ENCODE assay signal across 22 mouse cellular contexts in genomic region chr1:97773362-97773761, GRCm38 (mm10). TPM values are rescaled to one million over a fixed set of nuclear protein-coding genes. Genes with fewer than 3 reads are reported as not detected.
DNase-seq lines count a peak whose midpoint lies in the region; ATAC-seq and TF ChIP-seq lines count a peak whose summit lies in the region.
"Had no signal": no experiment of that assay in that cellular context is flagged by ENCODE, and none has a peak within 500 bp of the region (broad histone marks: within the 10 kb centered on the region; RNA-seq: fewer than 3 reads in every experiment).

No protein-coding gene starts in this region.

- no peak for TF ChIP-seq POLR2A in MEL (IDR thresholded peaks at IDR 0.05; ENCODE audit: control insufficient read depth in 1 of 2, insufficient read depth in 1 of 2, low read depth in 1 of 2, low read length in 2 of 2, poor library complexity in 1 of 2)

- 64% methylated on average over 6 of the region's 6 CpGs for WGBS in liver, embryonic 12.5 days (ENCODE audit: insufficient replicate concordance)
- WGBS in liver, postnatal 0 days (ENCODE audit: insufficient replicate concordance): 77% methylated on average over 6 of the region's 6 CpGs
- 55% methylated on average over 6 of the region's 6 CpGs for WGBS in liver, embryonic 13.5 days (ENCODE audit: insufficient replicate concordance)

- no peak overlapping the region for H3K4me3 ChIP-seq in liver, embryonic 12.5 days
- H3K4me3 ChIP-seq in liver, postnatal 0 days (ENCODE audit: low read depth, low read length): no peak overlapping the region
- H3K4me3 ChIP-seq in liver, embryonic 13.5 days (replicated peaks): no peak overlapping the region
- H3K4me3 ChIP-seq in MEL (ENCODE audit: control insufficient read depth in 1 of 2, insufficient read depth in 1 of 2, low read depth in 2 of 2, low read length in 2 of 2): no peak overlapping the region; a peak in 1 of 4 replicates

- peak overlapping the region; percentile 11; the same call in 1 of the 2 replicates for H3K27ac ChIP-seq in liver, embryonic 12.5 days
- H3K27ac ChIP-seq in liver, postnatal 0 days (ENCODE audit: low read depth): no peak overlapping the region
- peak overlapping the region; percentile 19; the same call in 1 of the 2 replicates for H3K27ac ChIP-seq in liver, embryonic 13.5 days
- H3K27ac ChIP-seq in MEL (ENCODE audit: control insufficient read depth, low read depth, low read length): peak overlapping the region; percentile 71

- TF ChIP-seq EP300 in liver, postnatal 0 days (IDR thresholded peaks at IDR 0.05; ENCODE audit: low read depth): no peak
- TF ChIP-seq EP300 in MEL (IDR thresholded peaks at IDR 0.05; ENCODE audit: low read depth in 1 of 2, low read length in 2 of 2): no peak

- H3K9me3 ChIP-seq in liver, embryonic 12.5 days (replicated peaks): no peaks in the 10 kb centered on the region
- no peaks in the 10 kb centered on the region for H3K9me3 ChIP-seq in liver, postnatal 0 days (ENCODE audit: low read length)
- no peaks in the 10 kb centered on the region for H3K9me3 ChIP-seq in liver, embryonic 13.5 days (replicated peaks)
- no peaks in the 10 kb centered on the region for H3K9me3 ChIP-seq in MEL (replicated peaks; ENCODE audit: insufficient read depth, low read length)
- H3K9me3 ChIP-seq: G1E had no signal

- no peak for ATAC-seq in liver, embryonic 12.5 days
- no peak for ATAC-seq in liver, postnatal 0 days
- no peak for ATAC-seq in liver, embryonic 13.5 days (ENCODE audit: low read depth)
- ATAC-seq: activated CD4-positive, CD25-positive, alpha-beta regulatory T cell, adult 4 months; CD4-positive, CD25-positive, alpha-beta regulatory T cell, adult 4 months; Patski had no signal

- no peak for DNase-seq in liver, postnatal 0 days
- no peak for DNase-seq in liver, embryonic 13.5 days
- DNase-seq in liver: no peak
- peak; percentile 29 for DNase-seq in MEL (ENCODE audit: low read depth, low spot score)
- no peak for DNase-seq in adrenal gland, postnatal 10 days
- DNase-seq: adrenal gland, adult 2 months; adrenal gland, adult 8-10 months; adrenal gland, postnatal 14 days; adrenal gland, postnatal 25 days; adrenal gland, postnatal 36 days; B cell, adult 2 months; cerebellum, adult 11 months; cerebellum, adult 11-12 months; cerebellum, adult 18-20 months; cerebellum, adult 2 months; cerebellum, adult 8-10 months had no signal

- no peaks in the 10 kb centered on the region for H3K27me3 ChIP-seq in liver, embryonic 12.5 days (replicated peaks)
- H3K27me3 ChIP-seq in liver, postnatal 0 days (ENCODE audit: insufficient read depth, low read length): no peaks in the 10 kb centered on the region
- no peaks in the 10 kb centered on the region for H3K27me3 ChIP-seq in liver, embryonic 13.5 days
- no peaks in the 10 kb centered on the region for H3K27me3 ChIP-seq in MEL (ENCODE audit: control insufficient read depth in 1 of 2, insufficient read depth in 2 of 2, low read length in 2 of 2)
- H3K27me3 ChIP-seq: CH12.LX, Patski had no signal

- no peak for TF ChIP-seq RAD21 in MEL (IDR thresholded peaks at IDR 0.05; ENCODE audit: low read depth, low read length)

- H3K79me2 ChIP-seq in MEL (ENCODE audit: control insufficient read depth, insufficient read depth, low read length, poor library complexity): peaks cover 21% of the 10 kb centered on the region

- no peak overlapping the region for H3K4me2 ChIP-seq in liver, embryonic 12.5 days
- H3K4me2 ChIP-seq in liver, postnatal 0 days (ENCODE audit: low read depth, low read length): no peak overlapping the region
- H3K4me2 ChIP-seq in liver, embryonic 13.5 days: no peak overlapping the region

- no peak overlapping the region for H3K9ac ChIP-seq in liver, embryonic 12.5 days
- no peak overlapping the region for H3K9ac ChIP-seq in liver, postnatal 0 days (replicated peaks)
- no peak overlapping the region for H3K9ac ChIP-seq in liver, embryonic 13.5 days
- no peak overlapping the region for H3K9ac ChIP-seq in MEL (ENCODE audit: control insufficient read depth, low read depth, low read length, poor library complexity, severe bottlenecking)

- peaks cover 26% of the 10 kb centered on the region for H3K36me3 ChIP-seq in liver, embryonic 12.5 days
- peaks cover 5% of the 10 kb centered on the region for H3K36me3 ChIP-seq in liver, postnatal 0 days (replicated peaks; ENCODE audit: insufficient read depth, low read length)
- H3K36me3 ChIP-seq in liver, embryonic 13.5 days: peaks cover 4% of the 10 kb centered on the region
- peaks cover 1 to 39% of the 10 kb centered on the region in 2 experiments; a peak in 2 of 4 replicates for H3K36me3 ChIP-seq in MEL (ENCODE audit: control insufficient read depth in 1 of 2, insufficient read depth in 2 of 2, low read length in 2 of 2)

- peaks cover 36% of the 10 kb centered on the region for H3K4me1 ChIP-seq in liver, embryonic 12.5 days
- H3K4me1 ChIP-seq in liver, postnatal 0 days (ENCODE audit: insufficient read depth): peaks cover 7% of the 10 kb centered on the region
- H3K4me1 ChIP-seq in liver, embryonic 13.5 days (replicated peaks): peaks cover 37% of the 10 kb centered on the region
- peaks cover 20 to 28% of the 10 kb centered on the region in 2 experiments for H3K4me1 ChIP-seq in MEL (ENCODE audit: control insufficient read depth in 1 of 2, insufficient read depth in 2 of 2, low read length in 2 of 2)

- TF ChIP-seq CTCF in liver, postnatal 0 days (IDR thresholded peaks at IDR 0.05; ENCODE audit: low read depth): no peak
- TF ChIP-seq CTCF in MEL (IDR thresholded peaks at IDR 0.05 in 2 of 3, conservative IDR thresholded peaks at IDR 0.05 in 1 of 3; ENCODE audit: control insufficient read depth in 1 of 3, insufficient read depth in 1 of 3, low read depth in 2 of 3, low read length in 3 of 3, poor library complexity in 1 of 3, severe bottlenecking in 1 of 3): no peak

TF ChIP-seq in MEL, 35 proteins besides CTCF, POLR2A, EP300 and RAD21:
- TF ChIP-seq ETS1 (IDR thresholded peaks at IDR 0.05; ENCODE audit: low read depth, low read length): 0 out of 2 replicates have a peak, but pooled peaks have one; percentile 9
- 0 out of 2 replicates have a peak, but pooled peaks have one; percentile 27 for TF ChIP-seq BHLHE40 (IDR thresholded peaks at IDR 0.05; ENCODE audit: borderline replicate concordance, low read depth, low read length)
- TF ChIP-seq JUND (IDR thresholded peaks at IDR 0.05; ENCODE audit: low read depth, low read length): no peak
- TF ChIP-seq MAX (IDR thresholded peaks at IDR 0.05; ENCODE audit: low read length): peak; percentile 65; the same call in 1 of the 2 replicates
- TF ChIP-seq ZKSCAN1 (IDR thresholded peaks at IDR 0.05; ENCODE audit: low read depth, low read length): 0 out of 2 replicates have a peak, but pooled peaks have one; percentile 30
- peak; percentile 23; the same call in 1 of the 2 replicates for TF ChIP-seq NELFE (IDR thresholded peaks at IDR 0.05; ENCODE audit: low read depth, low read length)
- peak; percentile 69 for TF ChIP-seq ZNF384 (IDR thresholded peaks at IDR 0.05; ENCODE audit: low read depth, low read length)
- no peak for TF ChIP-seq MXI1 (IDR thresholded peaks at IDR 0.05; ENCODE audit: low read depth, low read length)
- TF ChIP-seq CHD1 (IDR thresholded peaks at IDR 0.05; ENCODE audit: low read depth, low read length): 0 out of 2 replicates have a peak, but pooled peaks have one; percentile 73
- 0 out of 2 replicates have a peak, but pooled peaks have one; percentile 36 for TF ChIP-seq MYC (IDR thresholded peaks at IDR 0.05; ENCODE audit: low read depth, low read length)
- no peak for TF ChIP-seq USF2 (IDR thresholded peaks at IDR 0.05; ENCODE audit: borderline replicate concordance in 1 of 2, insufficient read depth in 1 of 2, low read depth in 1 of 2, low read length in 2 of 2)
- TF ChIP-seq GATA1 (IDR thresholded peaks at IDR 0.05; ENCODE audit: low read depth, low read length): no peak; the same call in 1 of the 2 replicates
- TF ChIP-seq MAFK (IDR thresholded peaks at IDR 0.05; ENCODE audit: borderline replicate concordance, low read depth, low read length): no peak

RNA-seq across cellular contexts. Expression of gene Ppip5k2, which starts 3.2 kb away (rescaled TPM):
- 22.7 and 23.7 TPM in 2 replicates for polyA plus RNA-seq in liver, embryonic 12.5 days (2016; fragmentation: Nextera tagmentation; extraction: Ambion mirVana)
- 8.1 and 10.1 TPM in 2 replicates for polyA plus RNA-seq in liver, postnatal 0 days (2015; fragmentation: Nextera tagmentation; extraction: Ambion mirVana)
- 12.2 and 16.9 TPM in 2 replicates for polyA plus RNA-seq in liver, embryonic 13.5 days (2015; fragmentation: Nextera tagmentation; extraction: Ambion mirVana)
- 57.4 and 60.7 TPM in 2 replicates for total RNA-seq in MEL (2012; rRNA removed)
- polyA plus RNA-seq in MEL (2012; ENCODE audit: insufficient read depth in 1 of 2, insufficient read length in 2 of 2, low read depth in 1 of 2, low replicate concordance in 2 of 2, missing spikeins in 1 of 2): 100 to 1,000 TPM in 1 of 2 experiments, 10 to 100 TPM in 1; 47.2 to 651 TPM
- 10 to 100 TPM; 16.1 to 19.7 TPM for total RNA-seq in adrenal gland, postnatal 10 days (2021)

RNA-seq across cellular contexts. Expression of gene Gin1, which starts 3.4 kb away (rescaled TPM):
- polyA plus RNA-seq in liver, embryonic 12.5 days (2016; fragmentation: Nextera tagmentation; extraction: Ambion mirVana): 17.8 and 20.2 TPM in 2 replicates
- polyA plus RNA-seq in liver, postnatal 0 days (2015; fragmentation: Nextera tagmentation; extraction: Ambion mirVana): 9.7 and 10.9 TPM in 2 replicates
- 13.6 and 15.7 TPM in 2 replicates for polyA plus RNA-seq in liver, embryonic 13.5 days (2015; fragmentation: Nextera tagmentation; extraction: Ambion mirVana)
- total RNA-seq in MEL (2012; rRNA removed): 12.3 and 13.6 TPM in 2 replicates
- polyA plus RNA-seq in MEL (2012; ENCODE audit: insufficient read depth in 1 of 2, insufficient read length in 2 of 2, low read depth in 1 of 2, low replicate concordance in 2 of 2, missing spikeins in 1 of 2): 10 to 100 TPM in 1 of 2 experiments, not detected in 1; 20.6 TPM
- total RNA-seq in adrenal gland, postnatal 10 days (2021): 10 to 100 TPM in 1 of 2 experiments, 1 to 10 TPM in 1; 7.9 to 10.6 TPM
